Mouse (Mus musculus): Measurements from ENCODE around the gene Shtn1. TPM values are rescaled to one million over a fixed set of nuclear protein-coding genes. Genes with fewer than 3 reads are reported as not detected.

The Shtn1 gene
- total and polyA plus RNA-seq, 2 experiments from 2014 or later, result 0.45 to 0.95 TPM

DNA sequence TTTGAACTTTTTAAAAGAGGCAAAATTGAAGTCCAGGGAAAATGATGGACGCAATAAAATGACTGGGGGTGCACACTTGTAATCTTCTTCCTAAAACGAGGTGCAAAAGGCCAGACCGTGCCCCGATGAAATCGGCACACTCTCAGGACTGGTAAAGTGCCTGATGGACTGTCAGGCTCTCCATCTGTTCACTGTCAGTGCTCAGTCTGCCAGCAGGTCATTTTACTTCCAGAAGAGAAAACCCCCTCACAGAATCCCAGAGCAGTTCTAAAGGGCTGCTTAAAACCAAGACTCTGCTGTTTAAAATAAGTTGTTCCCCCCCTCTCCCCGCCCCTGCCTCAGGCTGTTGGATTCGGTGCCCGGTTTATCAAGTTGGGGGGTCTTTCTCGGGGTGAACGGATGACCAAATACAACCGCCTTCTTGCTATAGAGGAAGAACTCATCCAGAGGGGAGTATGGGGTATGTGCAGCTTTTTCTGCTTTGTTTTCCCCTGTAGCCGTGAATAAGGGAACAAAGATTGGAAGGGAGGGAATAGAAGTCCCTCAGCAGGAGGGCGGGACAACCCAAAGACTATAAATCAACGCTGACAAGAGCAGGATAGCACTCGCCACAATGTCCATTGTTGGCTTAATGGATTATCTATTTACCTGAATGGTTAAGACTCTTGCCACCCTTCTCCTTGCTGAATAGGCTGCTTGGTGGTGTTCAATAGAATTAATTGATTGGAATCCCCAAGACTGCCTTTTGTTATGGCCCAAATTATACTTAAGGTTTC lies 107.0 kb downstream of the Shtn1 start:
- ATAC-seq (ENCODE audit: insufficient read depth, low read depth) (no peak), DNase-seq (ENCODE audit: low spot score) (no peak)
- WGBS, result 43% methylated on average over 15 of the region's 15 CpGs
- H3K9ac ChIP-seq (replicated peaks; ENCODE audit: low read depth, low read length), result no peak overlapping the region
- no peak overlapping the region for H3K4me3 ChIP-seq (ENCODE audit: low read depth, low read length)
- no peak overlapping the region for H3K4me2 ChIP-seq (ENCODE audit: low read depth, low read length)
- H3K9me3 ChIP-seq (replicated peaks; ENCODE audit: control insufficient read depth, low read length), result no peaks in the 10 kb centered on the region
- TF ChIP-seq EP300 (IDR thresholded peaks at IDR 0.05; ENCODE audit: low read depth) (no peak), CTCF (IDR thresholded peaks at IDR 0.05; ENCODE audit: low read depth) (no peak)
- 0 out of 2 replicates have a peak, but pooled peaks cover 13% of the 10 kb centered on the region for H3K27me3 ChIP-seq (ENCODE audit: control insufficient read depth, insufficient read depth, low read length)
- no peaks in the 10 kb centered on the region for H3K36me3 ChIP-seq (replicated peaks; ENCODE audit: control insufficient read depth, insufficient read depth, low read length)
- no peaks in the 10 kb centered on the region for H3K4me1 ChIP-seq (ENCODE audit: control insufficient read depth, insufficient read depth)
- H3K27ac ChIP-seq (ENCODE audit: low read depth), result no peak overlapping the region

DNA sequence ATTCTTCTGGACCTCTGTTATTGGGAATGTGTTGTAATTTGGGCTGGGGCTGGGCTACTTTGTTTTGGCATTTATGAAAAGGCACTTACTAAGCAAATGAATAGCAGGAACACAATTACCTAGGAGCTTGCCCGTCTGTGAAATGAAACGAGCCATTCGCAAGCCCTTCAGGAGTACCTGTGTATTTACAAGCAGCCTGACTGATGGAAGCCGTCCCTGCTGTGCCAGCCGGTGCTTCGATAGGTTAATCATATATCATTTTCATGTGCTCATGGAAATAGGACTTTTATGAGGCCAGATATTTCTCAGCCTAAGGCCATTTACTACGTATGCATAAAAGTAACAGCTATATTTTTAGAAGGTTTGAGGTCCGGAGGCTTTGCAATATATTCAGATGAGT lies 112.9 kb downstream of the Shtn1 start:
- TF ChIP-seq CTCF (IDR thresholded peaks at IDR 0.05; ENCODE audit: low read depth) (no peak), EP300 (IDR thresholded peaks at IDR 0.05; ENCODE audit: low read depth) (no peak)

GRCm38 (mm10) chr19:58954779-58955178 lies 121.1 kb downstream of the Shtn1 start:
- H3K9ac ChIP-seq (replicated peaks; ENCODE audit: low read depth, low read length), result no peak overlapping the region
- H3K36me3 ChIP-seq (replicated peaks; ENCODE audit: control insufficient read depth, insufficient read depth, low read length), result no peaks in the 10 kb centered on the region
- H3K9me3 ChIP-seq (replicated peaks; ENCODE audit: control insufficient read depth, low read length), result no peaks in the 10 kb centered on the region
- DNase-seq (ENCODE audit: low spot score), result no peak
- no peak for ATAC-seq (ENCODE audit: insufficient read depth, low read depth)
- no peak overlapping the region for H3K4me2 ChIP-seq (ENCODE audit: low read depth, low read length)
- no peaks in the 10 kb centered on the region for H3K4me1 ChIP-seq (ENCODE audit: control insufficient read depth, insufficient read depth)
- 83% methylated on average over 8 of the region's 8 CpGs for WGBS
- H3K27ac ChIP-seq (ENCODE audit: low read depth), result no peak overlapping the region
- TF ChIP-seq EP300 (IDR thresholded peaks at IDR 0.05; ENCODE audit: low read depth), result no peak
- TF ChIP-seq CTCF (IDR thresholded peaks at IDR 0.05; ENCODE audit: low read depth), result no peak
- H3K27me3 ChIP-seq (ENCODE audit: control insufficient read depth, insufficient read depth, low read length), result peaks cover 22% of the 10 kb centered on the region
- H3K4me3 ChIP-seq (ENCODE audit: low read depth, low read length), result no peak overlapping the region

More for the DNA sequence above, 112.9 kb downstream of the Shtn1 start:
- Histone ChIP-seq H3K27ac (ENCODE audit: low read depth) (no peak overlapping the region), H3K9me3 (replicated peaks; ENCODE audit: control insufficient read depth, low read length) (no peaks in the 10 kb centered on the region), H3K9ac (replicated peaks; ENCODE audit: low read depth, low read length) (no peak overlapping the region), H3K27me3 (ENCODE audit: control insufficient read depth, insufficient read depth, low read length) (0 out of 2 replicates have a peak, but pooled peaks cover 1% of the 10 kb centered on the region), H3K4me3 (ENCODE audit: low read depth, low read length) (no peak overlapping the region), H3K36me3 (replicated peaks; ENCODE audit: control insufficient read depth, insufficient read depth, low read length) (no peaks in the 10 kb centered on the region), H3K4me2 (ENCODE audit: low read depth, low read length) (no peak overlapping the region), H3K4me1 (ENCODE audit: control insufficient read depth, insufficient read depth) (no peaks in the 10 kb centered on the region)
- ATAC-seq (ENCODE audit: insufficient read depth, low read depth) (no peak), DNase-seq (ENCODE audit: low spot score) (no peak)
- WGBS, result 79% methylated on average over 8 of the region's 8 CpGs

DNA sequence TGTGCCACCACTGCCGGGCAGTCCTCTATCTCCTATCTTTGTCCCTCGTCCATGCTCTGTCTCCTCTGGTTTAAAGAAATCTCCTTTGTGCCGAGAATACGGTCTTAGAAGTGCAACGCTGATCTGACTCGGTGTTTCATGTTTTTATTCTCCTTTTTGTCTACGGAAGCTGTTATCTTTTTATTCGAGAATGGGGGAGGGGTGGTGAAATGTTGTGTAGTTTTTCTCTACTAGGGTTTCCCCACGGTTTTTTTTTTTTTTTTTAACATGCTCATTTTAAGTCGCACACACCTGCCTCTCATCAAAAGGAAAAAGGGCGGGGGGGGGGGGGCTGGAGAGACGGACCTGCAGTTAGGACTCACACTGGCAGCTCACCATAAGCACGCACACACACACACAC lies 123.7 kb downstream of the Shtn1 start:
- Histone ChIP-seq H3K9ac (replicated peaks; ENCODE audit: low read depth, low read length) (no peak overlapping the region), H3K4me1 (ENCODE audit: control insufficient read depth, insufficient read depth) (no peaks in the 10 kb centered on the region), H3K27me3 (ENCODE audit: control insufficient read depth, insufficient read depth, low read length) (peaks cover 22% of the 10 kb centered on the region), H3K4me3 (ENCODE audit: low read depth, low read length) (no peak overlapping the region), H3K4me2 (ENCODE audit: low read depth, low read length) (no peak overlapping the region), H3K27ac (ENCODE audit: low read depth) (no peak overlapping the region), H3K9me3 (replicated peaks; ENCODE audit: control insufficient read depth, low read length) (no peaks in the 10 kb centered on the region), H3K36me3 (replicated peaks; ENCODE audit: control insufficient read depth, insufficient read depth, low read length) (no peaks in the 10 kb centered on the region)
- DNase-seq (ENCODE audit: low spot score) (no peak), ATAC-seq (ENCODE audit: insufficient read depth, low read depth) (no peak)
- TF ChIP-seq EP300 (IDR thresholded peaks at IDR 0.05; ENCODE audit: low read depth) (no peak), CTCF (IDR thresholded peaks at IDR 0.05; ENCODE audit: low read depth) (no peak)
- 49% methylated on average over 11 of the region's 13 CpGs for WGBS

- no peak for TF ChIP-seq CTCF (IDR thresholded peaks at IDR 0.05; ENCODE audit: low read depth)
- TF ChIP-seq EP300 (IDR thresholded peaks at IDR 0.05; ENCODE audit: low read depth), result no peak
- Histone ChIP-seq H3K27ac (ENCODE audit: low read depth) (no peak overlapping the region), H3K36me3 (replicated peaks; ENCODE audit: control insufficient read depth, insufficient read depth, low read length) (no peaks in the 10 kb centered on the region), H3K27me3 (ENCODE audit: control insufficient read depth, insufficient read depth, low read length) (peaks cover 22% of the 10 kb centered on the region), H3K4me1 (ENCODE audit: control insufficient read depth, insufficient read depth) (no peaks in the 10 kb centered on the region), H3K4me2 (ENCODE audit: low read depth, low read length) (no peak overlapping the region), H3K9me3 (replicated peaks; ENCODE audit: control insufficient read depth, low read length) (no peaks in the 10 kb centered on the region), H3K4me3 (ENCODE audit: low read depth, low read length) (no peak overlapping the region), H3K9ac (replicated peaks; ENCODE audit: low read depth, low read length) (no peak overlapping the region)
- WGBS, result 76% methylated on average over 3 of the region's 3 CpGs
- DNase-seq (ENCODE audit: low spot score) (no peak), ATAC-seq (ENCODE audit: insufficient read depth, low read depth) (no peak)
These were observed 124.4 kb downstream of the Shtn1 start for GRCm38 (mm10) chr19:58951521-58951920.
